9 mouse cellular contexts compared by ENCODE assay signal in the genomic region with DNA sequence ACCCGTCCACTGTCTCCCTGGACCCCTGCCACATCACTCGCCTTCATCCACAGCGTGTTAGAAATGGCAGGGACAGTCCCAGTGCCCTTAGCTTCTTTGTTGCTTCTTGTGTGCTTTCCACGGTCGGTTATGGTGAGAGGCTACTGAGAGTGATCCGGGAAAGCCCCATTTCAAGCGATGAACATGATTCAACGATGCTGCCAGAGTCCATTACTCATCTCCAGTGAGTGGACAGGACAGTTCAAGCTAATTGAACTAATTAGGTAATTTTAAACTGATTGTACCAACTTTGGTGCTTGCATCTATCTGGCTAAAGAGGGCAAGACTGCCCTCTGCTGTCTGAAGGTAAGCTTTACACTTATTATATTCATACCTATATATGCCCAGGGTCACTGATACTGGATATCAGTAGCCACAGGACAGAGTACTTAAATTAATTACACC. TPM values are rescaled to one million over a fixed set of nuclear protein-coding genes. Genes with fewer than 3 reads are reported as not detected.
A peak's percentile ranks its signal among the peaks of the same experiment; 100 is the strongest.
DNase-seq lines count a peak whose midpoint lies in the region; ATAC-seq and TF ChIP-seq lines count a peak whose summit lies in the region.
"Had no signal": no experiment of that assay in that cellular context is flagged by ENCODE, and none has a peak within 500 bp of the region (broad histone marks: within the 10 kb centered on the region; RNA-seq: fewer than 3 reads in every experiment).

No protein-coding gene starts in this region.

- WGBS in hindbrain, embryonic 14.5 days = 34% methylated on average over 8 of the region's 8 CpGs
- 44% methylated on average over 8 of the region's 8 CpGs for WGBS in midbrain, embryonic 15.5 days

- peak; percentile 28 to 46 for DNase-seq in layer of hippocampus, adult 2 months (ENCODE audit: low spot score in 2 of 2)
- DNase-seq in layer of hippocampus, adult 8-10 months (ENCODE audit: low spot score in 2 of 2) = no peak
- DNase-seq in ES-CJ7 (ENCODE audit: low read depth, low spot score) = peak; percentile 24
- peak; percentile 35 for DNase-seq in cerebellum, adult 9-10 months
- DNase-seq in hindbrain, embryonic 14.5 days (ENCODE audit: low spot score) = peak; percentile 79
- DNase-seq in right cerebral cortex, postnatal 25 days = no peak

- no peaks in the 10 kb centered on the region for H3K4me1 ChIP-seq in hindbrain, embryonic 14.5 days (replicated peaks; ENCODE audit: control insufficient read depth, insufficient read depth, low read length)
- no peaks in the 10 kb centered on the region for H3K4me1 ChIP-seq in midbrain, embryonic 15.5 days
- H3K4me1 ChIP-seq: embryonic facial prominence, embryonic 13.5 days had no signal

- no peaks in the 10 kb centered on the region for H3K27me3 ChIP-seq in hindbrain, embryonic 14.5 days (ENCODE audit: control insufficient read depth, insufficient read depth, low read length)
- no peaks in the 10 kb centered on the region for H3K27me3 ChIP-seq in midbrain, embryonic 15.5 days (replicated peaks)
- H3K27me3 ChIP-seq: embryonic facial prominence, embryonic 13.5 days had no signal

- ATAC-seq in hindbrain, embryonic 14.5 days (ENCODE audit: low FRiP score) = peak; percentile 78
- ATAC-seq in midbrain, embryonic 15.5 days (replicated peaks) = peak; percentile 86
- no peak for ATAC-seq in inflammation-experienced regulatory T-cells, adult 6 months

- peak; percentile 89 for TF ChIP-seq CTCF in layer of hippocampus, adult 2 months (conservative IDR thresholded peaks at IDR 0.05)

- H3K27ac ChIP-seq in layer of hippocampus, adult 2 months = no peak overlapping the region
- H3K27ac ChIP-seq in hindbrain, embryonic 14.5 days = no peak overlapping the region
- no peak overlapping the region for H3K27ac ChIP-seq in midbrain, embryonic 15.5 days
- H3K27ac ChIP-seq: embryonic facial prominence, embryonic 13.5 days had no signal

- peak overlapping the region; percentile 19; the same call in 1 of the 2 replicates for H3K4me2 ChIP-seq in hindbrain, embryonic 14.5 days (replicated peaks)
- no peak overlapping the region for H3K4me2 ChIP-seq in midbrain, embryonic 15.5 days
- H3K4me2 ChIP-seq: embryonic facial prominence, embryonic 13.5 days had no signal

- no peak overlapping the region for H3K9ac ChIP-seq in hindbrain, embryonic 14.5 days
- no peak overlapping the region for H3K9ac ChIP-seq in midbrain, embryonic 15.5 days
- H3K9ac ChIP-seq: embryonic facial prominence, embryonic 13.5 days had no signal

- no peaks in the 10 kb centered on the region for H3K9me3 ChIP-seq in hindbrain, embryonic 14.5 days (ENCODE audit: control insufficient read depth, low read length)
- H3K9me3 ChIP-seq in midbrain, embryonic 15.5 days = no peaks in the 10 kb centered on the region
- H3K9me3 ChIP-seq: embryonic facial prominence, embryonic 13.5 days had no signal

- peaks cover 19% of the 10 kb centered on the region for H3K36me3 ChIP-seq in hindbrain, embryonic 14.5 days (replicated peaks; ENCODE audit: control insufficient read depth, insufficient read depth)
- peaks cover 5% of the 10 kb centered on the region; the same call in 1 of the 2 replicates for H3K36me3 ChIP-seq in midbrain, embryonic 15.5 days (replicated peaks)

- no peak overlapping the region for H3K4me3 ChIP-seq in layer of hippocampus, adult 2 months
- no peak overlapping the region for H3K4me3 ChIP-seq in hindbrain, embryonic 14.5 days (replicated peaks; ENCODE audit: low read length)
- no peak overlapping the region for H3K4me3 ChIP-seq in midbrain, embryonic 15.5 days
- H3K4me3 ChIP-seq: embryonic facial prominence, embryonic 13.5 days had no signal

RNA-seq across cellular contexts. Expression of a gene that starts 19.4 kb away (rescaled TPM):
- 10 to 100 TPM; 30.2 to 35.8 TPM for total RNA-seq in layer of hippocampus, adult 2 months (2021)
- total RNA-seq in layer of hippocampus, adult 8-10 months (2022) = 10 to 100 TPM; 29.5 to 40.4 (median 32.9) TPM
- polyA plus RNA-seq in hindbrain, embryonic 14.5 days (2014; fragmentation: Nextera tagmentation; extraction: Ambion mirVana) = 42.8 and 50.3 TPM in 2 replicates
- 47.3 and 47.9 TPM in 2 replicates for polyA plus RNA-seq in midbrain, embryonic 15.5 days (2015; fragmentation: Nextera tagmentation; extraction: Ambion mirVana)
- 100 to 1,000 TPM in 1 of 3 experiments, 10 to 100 TPM in 2; 66.6 to 100 (median 77.8) TPM for polyA plus RNA-seq in inflammation-experienced regulatory T-cells, adult 6 months (2017; shearing (Covaris generic))

Comparison
In these comparisons a context has a peak if more than half of its experiments do, and no peak if none do; other contexts are left out.
1. DNase-seq: peak in layer of hippocampus, adult 2 months (2 of 2), ES-CJ7 (single experiment), cerebellum, adult 9-10 months (single experiment) and hindbrain, embryonic 14.5 days (single experiment); none in layer of hippocampus, adult 8-10 months (0 of 2) and right cerebral cortex, postnatal 25 days (single experiment).